ENCODE assay signal across 15 mouse cellular contexts in genomic region chr11:94987851-94988250, GRCm38 (mm10). TPM values are rescaled to one million over a fixed set of nuclear protein-coding genes. Genes with fewer than 3 reads are reported as not detected.
DNase-seq lines count a peak whose midpoint lies in the region; ATAC-seq and TF ChIP-seq lines count a peak whose summit lies in the region.
"Had no signal": no experiment of that assay in that cellular context is flagged by ENCODE, and none has a peak within 500 bp of the region (broad histone marks: within the 10 kb centered on the region; RNA-seq: fewer than 3 reads in every experiment).

No protein-coding gene starts in this region.

- intact Hi-C loops in heart, postnatal 14 days (cut with DNase I) = no loop called here

- no peak for ATAC-seq in embryonic facial prominence, embryonic 14.5 days (ENCODE audit: low read depth)
- no peak for ATAC-seq in intestine, embryonic 15.5 days
- no peak for ATAC-seq in granulocyte monocyte progenitor cell, adult 5-6 weeks (replicated peaks; ENCODE audit: poor library complexity, severe bottlenecking)

- peak overlapping the region; percentile 96 for H3K27ac ChIP-seq in heart, embryonic 10.5 days
- no peak overlapping the region for H3K27ac ChIP-seq in embryonic facial prominence, embryonic 14.5 days (replicated peaks; ENCODE audit: low read depth, low read length)
- H3K27ac ChIP-seq in intestine, embryonic 15.5 days = no peak overlapping the region

- peak overlapping the region; percentile 8; the same call in 1 of the 2 replicates for H3K4me2 ChIP-seq in embryonic facial prominence, embryonic 14.5 days (ENCODE audit: low read depth, low read length)
- no peak overlapping the region for H3K4me2 ChIP-seq in intestine, embryonic 15.5 days (replicated peaks)

- H3K9me3 ChIP-seq in heart, embryonic 10.5 days = no peaks in the 10 kb centered on the region
- no peaks in the 10 kb centered on the region for H3K9me3 ChIP-seq in E14TG2a.4 (ENCODE audit: low read length)
- no peaks in the 10 kb centered on the region for H3K9me3 ChIP-seq in embryonic facial prominence, embryonic 14.5 days (ENCODE audit: control insufficient read depth, low read length)
- no peaks in the 10 kb centered on the region for H3K9me3 ChIP-seq in intestine, embryonic 15.5 days
- H3K9me3 ChIP-seq: embryonic facial prominence, embryonic 12.5 days had no signal

- no peak for DNase-seq in heart, embryonic 10.5 days (ENCODE audit: low spot score)
- no peak for DNase-seq in heart, postnatal 14 days
- DNase-seq in R1 (ENCODE audit: low read depth, low spot score) = peak; percentile 31
- no peak for DNase-seq in embryonic facial prominence, embryonic 14.5 days (ENCODE audit: low spot score)
- no peak for DNase-seq in testis, postnatal 10 days (ENCODE audit: low spot score)
- DNase-seq: right cerebral cortex, postnatal 14 days had no signal

- no peak overlapping the region for H3K9ac ChIP-seq in embryonic facial prominence, embryonic 14.5 days (ENCODE audit: low read depth, low read length)
- no peak overlapping the region for H3K9ac ChIP-seq in intestine, embryonic 15.5 days
- H3K9ac ChIP-seq: embryonic facial prominence, embryonic 12.5 days had no signal

- TF ChIP-seq CTCF in E14TG2a.4 (conservative IDR thresholded peaks at IDR 0.05; ENCODE audit: low read length) = no peak

- H3K27me3 ChIP-seq in heart, embryonic 10.5 days (ENCODE audit: insufficient read depth, poor library complexity, severe bottlenecking) = no peaks in the 10 kb centered on the region
- H3K27me3 ChIP-seq in E14TG2a.4 (ENCODE audit: insufficient read depth, low read length) = peaks cover 18% of the 10 kb centered on the region
- H3K27me3 ChIP-seq in embryonic facial prominence, embryonic 14.5 days (replicated peaks; ENCODE audit: control insufficient read depth, insufficient read depth, low read length) = no peaks in the 10 kb centered on the region
- no peaks in the 10 kb centered on the region for H3K27me3 ChIP-seq in intestine, embryonic 15.5 days (replicated peaks)
- H3K27me3 ChIP-seq: embryonic facial prominence, embryonic 12.5 days had no signal

- peaks cover 67% of the 10 kb centered on the region for H3K4me1 ChIP-seq in heart, embryonic 10.5 days
- peaks cover 61% of the 10 kb centered on the region for H3K4me1 ChIP-seq in E14TG2a.4 (replicated peaks; ENCODE audit: low read depth, low read length)
- H3K4me1 ChIP-seq in embryonic facial prominence, embryonic 14.5 days (ENCODE audit: control insufficient read depth, insufficient read depth, low read length) = peaks cover 27% of the 10 kb centered on the region
- peaks cover 37% of the 10 kb centered on the region for H3K4me1 ChIP-seq in intestine, embryonic 15.5 days (replicated peaks)

- no peaks in the 10 kb centered on the region for H3K36me3 ChIP-seq in heart, embryonic 10.5 days
- H3K36me3 ChIP-seq in E14TG2a.4 (ENCODE audit: insufficient read depth, low read length) = no peaks in the 10 kb centered on the region
- H3K36me3 ChIP-seq in embryonic facial prominence, embryonic 14.5 days (ENCODE audit: control insufficient read depth, insufficient read depth, low read length) = no peaks in the 10 kb centered on the region
- H3K36me3 ChIP-seq in intestine, embryonic 15.5 days = no peaks in the 10 kb centered on the region
- H3K36me3 ChIP-seq: embryonic facial prominence, embryonic 12.5 days had no signal

- 80% methylated on average over 8 of the region's 8 CpGs for WGBS in heart, embryonic 10.5 days
- WGBS in embryonic facial prominence, embryonic 14.5 days = 67% methylated on average over 8 of the region's 8 CpGs
- 81% methylated on average over 8 of the region's 8 CpGs for WGBS in intestine, embryonic 15.5 days

- H3K4me3 ChIP-seq in heart, embryonic 10.5 days = no peak overlapping the region
- peak overlapping the region; percentile 86 for H3K4me3 ChIP-seq in E14TG2a.4 (replicated peaks; ENCODE audit: low read length)
- no peak overlapping the region for H3K4me3 ChIP-seq in embryonic facial prominence, embryonic 14.5 days (ENCODE audit: low read depth, low read length)
- H3K4me3 ChIP-seq in intestine, embryonic 15.5 days (replicated peaks) = no peak overlapping the region
- H3K4me3 ChIP-seq: embryonic facial prominence, embryonic 12.5 days had no signal

RNA-seq across cellular contexts. Expression of gene Ppp1r9b, which starts 3.0 kb away (rescaled TPM):
- polyA plus RNA-seq in heart, embryonic 10.5 days (2016; fragmentation: Nextera tagmentation; extraction: Ambion mirVana) = 8.5 and 12.5 TPM in 2 replicates
- 10 to 100 TPM; 50.5 to 52.1 TPM for total RNA-seq in heart, postnatal 14 days (2021)
- polyA plus RNA-seq in embryonic facial prominence, embryonic 14.5 days (2014; fragmentation: Nextera tagmentation; extraction: Ambion mirVana) = 16.0 and 16.1 TPM in 2 replicates
- 6.8 and 8.1 TPM in 2 replicates for polyA plus RNA-seq in intestine, embryonic 15.5 days (2015; fragmentation: Nextera tagmentation; extraction: Ambion mirVana)
- 50.3 and 61.7 TPM in 2 replicates for total RNA-seq in granulocyte monocyte progenitor cell, adult 5-6 weeks (2014; fragmentation: Nextera tagmentation)
- 67.7 and 71.9 TPM in 2 replicates for total RNA-seq in granulocyte monocyte progenitor cell, adult 5-6 weeks (2017)

RNA-seq across cellular contexts. Expression of gene Sgca, which starts 11.7 kb away (rescaled TPM):
- 12.5 and 25.8 TPM in 2 replicates for polyA plus RNA-seq in heart, embryonic 10.5 days (2016; fragmentation: Nextera tagmentation; extraction: Ambion mirVana)
- 100 to 1,000 TPM; 135 to 139 TPM for total RNA-seq in heart, postnatal 14 days (2021)
- 18.6 and 19.5 TPM in 2 replicates for polyA plus RNA-seq in embryonic facial prominence, embryonic 14.5 days (2014; fragmentation: Nextera tagmentation; extraction: Ambion mirVana)
- 0.19 TPM in 1 of 2 replicates, not detected in the other for polyA plus RNA-seq in intestine, embryonic 15.5 days (2015; fragmentation: Nextera tagmentation; extraction: Ambion mirVana)
- not detected in 2 replicates for total RNA-seq in granulocyte monocyte progenitor cell, adult 5-6 weeks (2014; fragmentation: Nextera tagmentation)
- total RNA-seq in granulocyte monocyte progenitor cell, adult 5-6 weeks (2017) = not detected in 2 replicates

RNA-seq across cellular contexts. Expression of gene Hils1, which starts 20.5 kb away (rescaled TPM):
- 0.22 TPM in 1 of 2 replicates, not detected in the other for polyA plus RNA-seq in heart, embryonic 10.5 days (2016; fragmentation: Nextera tagmentation; extraction: Ambion mirVana)
- not detected for total RNA-seq in heart, postnatal 14 days (2021)
- 0.25 and 0.61 TPM in 2 replicates for polyA plus RNA-seq in embryonic facial prominence, embryonic 14.5 days (2014; fragmentation: Nextera tagmentation; extraction: Ambion mirVana)
- not detected in 2 replicates for polyA plus RNA-seq in intestine, embryonic 15.5 days (2015; fragmentation: Nextera tagmentation; extraction: Ambion mirVana)
- not detected in 2 replicates for total RNA-seq in granulocyte monocyte progenitor cell, adult 5-6 weeks (2014; fragmentation: Nextera tagmentation)
- total RNA-seq in granulocyte monocyte progenitor cell, adult 5-6 weeks (2017) = not detected in 2 replicates
- total RNA-seq: CH12.LX; heart, postnatal 10 days; left cerebral cortex, postnatal 10 days had no signal
- polyA plus RNA-seq: embryonic facial prominence, embryonic 12.5 days; kidney, embryonic 14.5 days; thymus, postnatal 0 days had no signal

RNA-seq across cellular contexts. Expression of gene Samd14, which starts 21.8 kb away (rescaled TPM):
- 15.1 and 18.8 TPM in 2 replicates for polyA plus RNA-seq in heart, embryonic 10.5 days (2016; fragmentation: Nextera tagmentation; extraction: Ambion mirVana)
- total RNA-seq in heart, postnatal 14 days (2021) = 1 to 10 TPM; 2.2 TPM
- 21.9 and 29.0 TPM in 2 replicates for polyA plus RNA-seq in embryonic facial prominence, embryonic 14.5 days (2014; fragmentation: Nextera tagmentation; extraction: Ambion mirVana)
- polyA plus RNA-seq in intestine, embryonic 15.5 days (2015; fragmentation: Nextera tagmentation; extraction: Ambion mirVana) = 15.0 and 15.3 TPM in 2 replicates
- total RNA-seq in granulocyte monocyte progenitor cell, adult 5-6 weeks (2014; fragmentation: Nextera tagmentation) = 0.34 and 0.49 TPM in 2 replicates
- total RNA-seq in granulocyte monocyte progenitor cell, adult 5-6 weeks (2017) = 0.05 and 0.65 TPM in 2 replicates

RNA-seq across cellular contexts. Expression of gene Col1a1, which starts 51.8 kb away (rescaled TPM):
- 146 and 311 TPM in 2 replicates for polyA plus RNA-seq in heart, embryonic 10.5 days (2016; fragmentation: Nextera tagmentation; extraction: Ambion mirVana)
- 100 to 1,000 TPM; 475 to 551 TPM for total RNA-seq in heart, postnatal 14 days (2021)
- 3,653 and 4,731 TPM in 2 replicates for polyA plus RNA-seq in embryonic facial prominence, embryonic 14.5 days (2014; fragmentation: Nextera tagmentation; extraction: Ambion mirVana)
- polyA plus RNA-seq in intestine, embryonic 15.5 days (2015; fragmentation: Nextera tagmentation; extraction: Ambion mirVana) = 984 and 1,087 TPM in 2 replicates
- total RNA-seq in granulocyte monocyte progenitor cell, adult 5-6 weeks (2014; fragmentation: Nextera tagmentation) = not detected in 2 replicates
- not detected in 2 replicates for total RNA-seq in granulocyte monocyte progenitor cell, adult 5-6 weeks (2017)

Comparison
In these comparisons a context has a peak if more than half of its experiments do, and no peak if none do; other contexts are left out.
1. RNA of gene Sgca, which starts 11.7 kb away (polyA plus RNA-seq): 18.6 to 19.5 TPM in embryonic facial prominence, embryonic 14.5 days and 12.5 to 25.8 TPM in heart, embryonic 10.5 days; 0.19 TPM in intestine, embryonic 15.5 days; every median in the first group is over 10 times any median in the second.